Mouse (Mus musculus) liver, embryonic 14.5 days (tissue): ENCODE data around the gene Gtpbp10. TPM values are rescaled to one million over a fixed set of nuclear protein-coding genes. Genes with fewer than 3 reads are reported as not detected.
A peak's percentile ranks its signal among the peaks of the same experiment; 100 is the strongest.

Source experiments
- ATAC-seq: fragments of 200-750 bp; cut with Nextera tagmentation; 2 replicates; pipeline ENCODE4 v1.8.0; 2017; ENCODE audit warnings: moderate number of reproducible peaks, mild to moderate bottlenecking, moderate library complexity; ENCODE audit not compliant: insufficient read depth
- DNase-seq, 3 experiments: peaks; one replicate each; pipeline ENCODE4 v3.0.0-alpha.2; 2012 to 2013; ENCODE audit warnings: low read depth in 3 of 3, low spot score in 3 of 3
- H3K27ac ChIP-seq: fragments of 300-500 bp; sonication (generic); 2 replicates; pipeline ENCODE4 v1.5.1; 2014; ENCODE audit warnings: moderate library complexity, mild to moderate bottlenecking, control low read depth, inconsistent platforms
- H3K27me3 ChIP-seq: fragments of 300-500 bp; sonication (generic); 2 replicates; pipeline ENCODE4 v1.6.1; 2014; ENCODE audit warnings: mild to moderate bottlenecking, low read length, moderate library complexity; ENCODE audit not compliant: control insufficient read depth, insufficient read depth
- H3K36me3 ChIP-seq: fragments of 300-500 bp; sonication (generic); replicated peaks from 2 replicates; pipeline ENCODE4 v1.6.1; 2014; ENCODE audit warnings: low read depth; ENCODE audit not compliant: control insufficient read depth, insufficient read depth
- H3K4me1 ChIP-seq, 2 experiments: fragments of 200-500 bp in 1 of 2; fragments of 300-500 bp in 1 of 2; sonication (generic) in 1 of 2; replicated peaks; 2 replicates each; pipeline ENCODE4 v1.6.1; 2012 to 2014; ENCODE audit warnings: antibody characterized with exemption in 1 of 2, inconsistent platforms in 1 of 2, low read length in 1 of 2; ENCODE audit not compliant: control insufficient read depth in 2 of 2, insufficient read depth in 2 of 2
- H3K4me2 ChIP-seq: fragments of 300-500 bp; sonication (generic); 2 replicates; pipeline ENCODE4 v1.6.1; 2014; ENCODE audit warnings: low read depth, mild to moderate bottlenecking, control low read depth, moderate library complexity
- H3K4me3 ChIP-seq, 2 experiments: fragments of 200-500 bp in 1 of 2; fragments of 300-500 bp in 1 of 2; sonication (generic) in 1 of 2; 2 replicates each; pipeline ENCODE4 v1.5.1; 2012 to 2014; ENCODE audit warnings: low read depth in 2 of 2, low read length in 2 of 2, mild to moderate bottlenecking in 2 of 2, control low read depth in 1 of 2, inconsistent platforms in 1 of 2, moderate library complexity in 1 of 2; ENCODE audit not compliant: insufficient read depth in 1 of 2
- H3K9ac ChIP-seq: fragments of 300-500 bp; sonication (generic); replicated peaks from 2 replicates; pipeline ENCODE4 v1.6.1; 2014; ENCODE audit warnings: mild to moderate bottlenecking, control low read depth, moderate library complexity
- H3K9me3 ChIP-seq: fragments of 300-500 bp; sonication (generic); 2 replicates; pipeline ENCODE4 v1.6.1; 2016; ENCODE audit warnings: low read length, mixed read lengths; ENCODE audit not compliant: control insufficient read depth
- CTCF ChIP-seq: IDR thresholded peaks from 2 replicates; pipeline ENCODE4 v1.5.1; 2016; ENCODE audit warnings: antibody characterized with exemption, low read depth, control low read depth
- EP300 ChIP-seq: IDR thresholded peaks from 2 replicates; pipeline ENCODE4 v1.6.1; 2016; ENCODE audit warnings: antibody characterized with exemption, low read depth
- WGBS: fragments of 180-500 bp; shearing (Covaris S2); extraction: QIAGEN DNeasy Blood & Tissue Kit; methylation state at CpG from one replicate; pipeline ENCODE4 v1.1.7; 2014; ENCODE audit not compliant: insufficient replicate concordance; 5-methylcytosine and 5-hydroxymethylcytosine counted together
- polyA plus RNA-seq, 2 experiments: library from polyadenylated mRNA; depleted of rRNA in 1 of 2; stranded (reverse) in 1 of 2; unstranded in 1 of 2; fragments of >200 nt; fragmentation: Nextera tagmentation in 1 of 2; extraction: Ambion mirVana in 1 of 2; gene quantifications; 2 replicates each; pipeline versions ENCODE4 v1.2.1 to v1.2.3; 2012 to 2014

Gene Gtpbp10
- polyA plus RNA-seq (2012; rRNA removed) (3.5 and 5.5 TPM in 2 replicates), polyA plus RNA-seq (2014; fragmentation: Nextera tagmentation; extraction: Ambion mirVana) (9.6 and 9.7 TPM in 2 replicates)

- TF ChIP-seq CTCF = no peak
- TF ChIP-seq EP300 = no peak
- Histone ChIP-seq H3K4me1 (peaks cover 2 to 7% of the 10 kb centered on the region in 2 experiments; a peak in 2 of 4 replicates), H3K4me3 (peak within 1 kb of the TSS; percentile 65 to 98), H3K27ac (no peak within 1 kb of the TSS; the same call in 1 of the 2 replicates), H3K9me3 (no peaks in the 10 kb centered on the region), H3K36me3 (peaks cover 3% of the 10 kb centered on the region; the same call in 1 of the 2 replicates), H3K9ac (peak within 1 kb of the TSS; percentile 74), H3K27me3 (no peaks in the 10 kb centered on the region), H3K4me2 (peak within 1 kb of the TSS; percentile 69)
- peak; percentile 70 to 76 (median 73) for DNase-seq
- under 1% methylated on average over 43 of the region's 43 CpGs for WGBS
- peak; percentile 95 for ATAC-seq
Observed at GRCm38 (mm10) chr5:5559079-5559740, at the start of gene Gtpbp10. Gene Gtpbp10 (minus strand): TSS chr5:5559538.

GRCm38 (mm10) chr5:5587686-5588085 is 28.3 kb upstream of the Gtpbp10 start:
- H3K9me3 ChIP-seq = no peaks in the 10 kb centered on the region
- no peak for TF ChIP-seq CTCF
- no peak for TF ChIP-seq EP300
- H3K4me1 ChIP-seq = no peaks in the 10 kb centered on the region
- 67% methylated on average over 3 of the region's 3 CpGs for WGBS
- no peak overlapping the region for H3K9ac ChIP-seq
- no peaks in the 10 kb centered on the region for H3K36me3 ChIP-seq
- DNase-seq (no peak), ATAC-seq (no peak)
- no peaks in the 10 kb centered on the region for H3K27me3 ChIP-seq
- H3K4me2 ChIP-seq = no peak overlapping the region
- H3K4me3 ChIP-seq = no peak overlapping the region
- H3K27ac ChIP-seq = no peak overlapping the region

- no peaks in the 10 kb centered on the region; the same call in 1 of the 2 replicates for H3K27me3 ChIP-seq
- no peaks in the 10 kb centered on the region for H3K9me3 ChIP-seq
- H3K4me3 ChIP-seq = peak within 1 kb of the TSS; percentile 50 to 60
- DNase-seq (peak in 1 of 3 experiments; percentile 6), ATAC-seq (peak; percentile 69)
- no peak within 1 kb of the TSS for H3K27ac ChIP-seq
- H3K36me3 ChIP-seq = no peaks in the 10 kb centered on the region
- WGBS = 1% methylated on average over 24 of the region's 24 CpGs
- no peaks in the 10 kb centered on the region; a peak in 1 of 4 replicates for H3K4me1 ChIP-seq
- H3K4me2 ChIP-seq = peak within 1 kb of the TSS; percentile 71
- H3K9ac ChIP-seq = 0 out of 2 replicates have a peak within 1 kb of the TSS, but pooled peaks have one; percentile 9
- no peak for TF ChIP-seq EP300
- no peak for TF ChIP-seq CTCF
Observed at GRCm38 (mm10) chr5:5573749-5574317, 14.5 kb upstream of the Gtpbp10 start, which contains the start of gene Gm8773. Gene Gm8773 (plus strand): TSS chr5:5573799.

GRCm38 (mm10) chr5:5562435-5562834 is 3.1 kb upstream of the Gtpbp10 start:
- H3K9ac ChIP-seq = no peak overlapping the region
- WGBS = 49% methylated on average over 3 of the region's 3 CpGs
- H3K27me3 ChIP-seq = no peaks in the 10 kb centered on the region
- no peak overlapping the region for H3K4me3 ChIP-seq
- no peak overlapping the region for H3K4me2 ChIP-seq
- peaks cover 2 to 6% of the 10 kb centered on the region in 2 experiments; a peak in 2 of 4 replicates for H3K4me1 ChIP-seq
- H3K27ac ChIP-seq = no peak overlapping the region
- no peak for TF ChIP-seq EP300
- no peak for TF ChIP-seq CTCF
- no peaks in the 10 kb centered on the region for H3K9me3 ChIP-seq
- no peak for DNase-seq
- ATAC-seq = no peak
- H3K36me3 ChIP-seq = no peaks in the 10 kb centered on the region

GRCm38 (mm10) chr5:5561041-5561706 is 1.8 kb upstream of the Gtpbp10 start:
- WGBS = 54% methylated on average over 4 of the region's 4 CpGs
- H3K9ac ChIP-seq = no peak overlapping the region
- no peak for DNase-seq
- H3K36me3 ChIP-seq = no peaks in the 10 kb centered on the region
- H3K4me3 ChIP-seq = no peak overlapping the region
- H3K4me1 ChIP-seq = peaks cover 2 to 7% of the 10 kb centered on the region in 2 experiments; a peak in 2 of 4 replicates
- TF ChIP-seq CTCF = peak; percentile 29; the same call in 1 of the 2 replicates
- TF ChIP-seq EP300 = no peak
- no peak overlapping the region for H3K27ac ChIP-seq
- no peak overlapping the region for H3K4me2 ChIP-seq
- H3K9me3 ChIP-seq = no peaks in the 10 kb centered on the region
- H3K27me3 ChIP-seq = no peaks in the 10 kb centered on the region
- ATAC-seq = no peak
